Mouse (Mus musculus): ENCODE measurements around the gene Mup22. TPM values are rescaled to one million over a fixed set of nuclear protein-coding genes. Genes with fewer than 3 reads are reported as not detected.
"Not testable (repeated sequence)": the region's sequence is repeated elsewhere in the genome, so short reads cannot be mapped to it uniquely, and the experiment has no call there.

Gene Mup22
- not detected for polyA plus RNA-seq (2017; shearing (Covaris generic))

GRCm38 (mm10) chr4:60821363-60821762 lies at the start of gene Mup22:
TSS of gene Mup22 (minus strand) at chr4:60821463.
- ATAC-seq = not testable (repeated sequence)

GRCm38 (mm10) chr4:60840889-60841288 lies 19.6 kb upstream of the Mup22 start:
- ATAC-seq = not testable (repeated sequence)

Other genes with a start within 250 kb of the Mup22 start
- not detected for gene Mup10, start 239.3 kb downstream of the Mup22 start, polyA plus RNA-seq (2017; shearing (Covaris generic))
- gene Mup11, start 159.1 kb downstream of the Mup22 start, polyA plus RNA-seq (2017; shearing (Covaris generic)) = not detected
- gene Mup12, start 80.1 kb downstream of the Mup22 start, polyA plus RNA-seq (2017; shearing (Covaris generic)) = not detected

All from activated CD4-positive, CD25-positive, alpha-beta regulatory T cell, adult 4 months (primary cell).